Mouse (Mus musculus): ENCODE data around the gene Wdr92. TPM values are rescaled to one million over a fixed set of nuclear protein-coding genes. Genes with fewer than 3 reads are reported as not detected.

Wdr92 gene
- 1 to 10 TPM; 6.4 to 8.5 (median 6.8) TPM for total RNA-seq (2022)

DNA sequence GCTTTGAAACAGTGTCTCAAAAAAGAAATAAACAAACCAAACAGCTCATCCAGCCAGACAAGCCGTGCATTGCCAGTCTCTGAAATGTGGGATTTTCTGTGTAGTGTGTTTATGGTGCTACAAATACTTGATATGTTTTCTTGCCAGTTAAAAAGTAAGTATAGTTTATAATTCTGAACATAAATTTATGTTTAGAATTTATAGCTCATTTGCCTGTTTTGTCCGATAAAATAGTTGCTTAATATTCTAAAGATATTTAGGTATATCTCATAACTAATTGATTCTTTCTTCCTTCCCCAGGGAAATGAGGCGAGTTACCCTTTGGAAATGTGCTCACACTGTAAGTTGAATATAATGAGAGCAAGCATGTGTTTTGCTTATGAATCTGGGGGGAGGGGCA lies at the start of gene Wdr92:
Wdr92 (plus strand) TSS at position 301 of the 400 bp plus-strand sequence.
- no peak for DNase-seq (ENCODE audit: low spot score in 2 of 2)

- DNase-seq (ENCODE audit: low spot score in 2 of 2) = no peak
Observed at GRCm38 (mm10) chr11:17135638-17136037, 46.3 kb upstream of the Wdr92 start.

GRCm38 (mm10) chr11:17138306-17139033 lies 43.4 kb upstream of the Wdr92 start:
- DNase-seq (ENCODE audit: low spot score in 2 of 2) = no peak

- peak; percentile 95 to 96 for DNase-seq (ENCODE audit: low spot score in 2 of 2)
Observed at GRCm38 (mm10) chr11:17158858-17159737, 22.8 kb upstream of the Wdr92 start, which contains the start of gene Ppp3r1. TSS of gene Ppp3r1 (plus strand) at chr11:17159263.

GRCm38 (mm10) chr11:17159738-17160241 lies 22.1 kb upstream of the Wdr92 start:
- peak; percentile 8 to 11 for DNase-seq (ENCODE audit: low spot score in 2 of 2)

GRCm38 (mm10) chr11:17160242-17160641 lies 21.7 kb upstream of the Wdr92 start:
- DNase-seq (ENCODE audit: low spot score in 2 of 2) = peak; percentile 8 to 17

DNA sequence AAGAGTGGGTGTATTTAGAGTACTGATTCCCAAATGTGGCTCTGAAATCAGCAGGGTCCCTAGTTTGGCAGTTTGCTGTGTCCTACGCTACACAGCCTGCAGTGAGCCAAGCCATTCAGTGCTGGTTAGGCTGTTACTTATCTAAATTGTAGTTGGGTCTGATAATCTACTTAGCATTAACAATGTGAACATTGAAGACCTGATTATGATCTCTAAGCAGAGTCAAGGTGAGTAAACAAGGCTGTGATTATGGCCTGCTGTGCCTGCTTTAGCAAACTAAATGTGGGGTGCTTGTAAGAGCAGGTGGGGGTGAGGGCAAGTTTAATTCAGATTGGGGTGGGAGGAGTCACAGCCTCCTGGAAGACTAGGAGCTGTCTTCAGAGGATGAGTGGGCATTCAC lies 18.0 kb upstream of the Wdr92 start:
- no peak for DNase-seq (ENCODE audit: low spot score in 2 of 2)

DNA sequence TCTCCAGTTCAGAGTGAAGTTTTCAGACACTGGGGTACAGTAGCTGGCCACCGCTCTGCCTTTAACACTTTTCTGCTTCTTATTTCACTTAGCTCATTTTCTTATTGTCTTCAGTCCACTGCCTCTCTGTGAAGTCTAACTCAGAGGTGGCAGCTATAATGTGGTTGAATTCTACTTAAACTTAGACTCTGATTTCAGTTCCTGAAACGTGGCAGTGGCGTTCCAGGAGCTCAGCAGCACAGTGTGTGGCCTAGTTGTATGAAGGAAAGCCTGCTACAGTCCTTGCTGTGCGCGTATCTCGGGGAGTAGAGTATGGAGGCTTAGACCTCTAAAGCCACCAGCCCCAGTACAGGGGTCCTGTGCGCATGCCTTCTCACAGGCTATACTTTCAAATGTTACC lies 15.3 kb upstream of the Wdr92 start:
- no peak for DNase-seq (ENCODE audit: low spot score in 2 of 2)

DNA sequence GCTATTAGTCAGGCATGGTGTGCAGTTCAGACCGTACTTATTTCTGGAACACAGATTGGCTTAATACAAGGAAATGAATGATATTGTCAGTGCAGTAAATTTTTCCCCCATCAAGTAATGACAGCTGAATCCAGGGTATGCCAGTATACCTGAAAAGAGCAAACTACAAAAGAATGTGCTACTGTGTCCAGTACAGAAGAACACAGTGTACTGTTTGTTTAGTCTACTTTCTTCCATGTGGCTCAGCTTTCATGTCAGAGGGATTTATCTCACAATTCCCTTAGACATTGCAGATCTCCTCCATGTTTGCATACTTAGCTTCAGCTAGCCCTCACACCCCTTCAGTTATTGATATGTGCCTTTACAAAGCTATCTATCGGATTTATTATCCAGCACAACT lies 12.6 kb upstream of the Wdr92 start:
- DNase-seq (ENCODE audit: low spot score in 2 of 2) = no peak

GRCm38 (mm10) chr11:17170938-17171729 lies 10.8 kb upstream of the Wdr92 start:
- DNase-seq (ENCODE audit: low spot score in 2 of 2) = no peak

GRCm38 (mm10) chr11:17172300-17172699 lies 9.6 kb upstream of the Wdr92 start:
- DNase-seq (ENCODE audit: low spot score in 2 of 2) = no peak

DNA sequence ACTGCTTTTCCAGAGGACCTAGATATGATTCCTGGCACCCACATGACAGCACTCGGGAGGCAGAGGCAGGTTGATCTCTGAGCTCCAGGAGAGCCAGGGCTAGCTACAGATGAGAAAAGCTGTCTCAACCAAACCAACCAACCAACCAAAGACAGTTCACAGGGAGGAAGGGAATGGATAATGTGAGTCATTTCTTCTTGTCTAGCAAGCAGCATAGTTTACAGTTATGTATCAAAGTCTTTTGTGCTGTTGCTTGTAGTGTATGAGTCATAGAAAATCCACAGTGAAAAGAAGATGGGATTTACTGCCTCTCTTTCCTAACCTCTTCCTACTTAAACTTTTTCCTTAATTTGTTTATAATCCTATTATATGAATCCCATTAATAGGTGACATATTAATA lies 5.3 kb upstream of the Wdr92 start:
- no peak for DNase-seq (ENCODE audit: low spot score in 2 of 2)

DNA sequence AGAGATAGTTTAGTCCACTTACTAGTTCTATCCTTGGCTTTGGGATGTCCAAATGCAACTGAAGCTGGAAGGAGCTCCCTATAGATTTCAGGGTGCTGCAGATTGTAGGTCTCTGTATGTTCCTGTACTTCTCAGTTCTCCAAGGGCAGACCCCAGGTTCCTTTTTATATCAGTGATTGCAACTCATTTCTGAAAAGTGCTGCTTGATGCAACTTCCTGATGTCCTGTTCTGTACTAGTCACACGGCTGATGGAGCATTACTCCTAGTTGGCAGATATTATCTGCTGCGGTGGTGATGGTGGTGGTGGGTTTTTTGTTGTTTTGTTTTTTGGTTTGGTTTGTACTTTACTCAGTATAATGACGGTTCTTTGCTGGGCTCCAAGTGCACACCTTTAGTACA lies 1.2 kb upstream of the Wdr92 start:
- DNase-seq (ENCODE audit: low spot score in 2 of 2) = no peak

DNA sequence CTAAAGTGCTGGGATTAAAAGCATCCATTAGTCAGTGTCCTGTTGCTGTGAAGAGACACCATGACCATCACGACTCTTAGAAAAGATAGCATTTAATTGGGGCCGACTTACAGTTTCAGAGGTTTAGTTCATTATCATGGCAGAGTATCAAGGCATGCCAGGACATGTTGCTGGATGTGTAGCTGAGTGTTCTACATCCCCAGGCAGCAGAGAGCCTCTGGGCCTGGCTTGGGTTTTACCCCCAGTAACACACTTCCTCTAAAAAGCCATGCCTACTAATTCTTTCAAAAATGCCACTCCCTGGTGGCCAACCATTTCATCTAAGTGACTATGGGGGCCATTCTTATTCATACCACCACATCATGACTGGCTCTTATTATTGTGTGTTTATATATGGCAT lies 1.3 kb downstream of the Wdr92 start:
- DNase-seq (ENCODE audit: low spot score in 2 of 2) = no peak

- no peak for DNase-seq (ENCODE audit: low spot score in 2 of 2)
Observed at GRCm38 (mm10) chr11:17187649-17188048, 5.7 kb downstream of the Wdr92 start.

DNA sequence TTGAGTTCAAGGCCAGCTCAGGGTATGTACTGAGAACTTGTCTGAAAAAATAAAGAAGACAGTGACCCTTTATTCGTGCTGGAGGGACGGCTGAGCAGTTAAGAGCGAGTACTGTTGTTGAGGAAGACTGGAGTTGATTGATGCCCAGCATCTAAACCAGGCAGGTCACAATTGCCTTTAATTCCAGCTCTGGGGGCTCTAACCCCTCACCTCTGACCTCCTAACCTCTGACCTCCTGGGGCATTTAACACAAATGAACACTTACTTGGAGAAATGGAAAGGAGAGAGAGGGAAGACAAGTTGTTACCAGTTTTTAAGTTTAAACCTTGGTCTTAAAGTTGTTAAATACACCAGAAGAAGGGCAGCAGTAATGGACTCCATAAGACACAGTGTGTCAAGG lies 6.9 kb downstream of the Wdr92 start:
- no peak for DNase-seq (ENCODE audit: low spot score in 2 of 2)

DNA sequence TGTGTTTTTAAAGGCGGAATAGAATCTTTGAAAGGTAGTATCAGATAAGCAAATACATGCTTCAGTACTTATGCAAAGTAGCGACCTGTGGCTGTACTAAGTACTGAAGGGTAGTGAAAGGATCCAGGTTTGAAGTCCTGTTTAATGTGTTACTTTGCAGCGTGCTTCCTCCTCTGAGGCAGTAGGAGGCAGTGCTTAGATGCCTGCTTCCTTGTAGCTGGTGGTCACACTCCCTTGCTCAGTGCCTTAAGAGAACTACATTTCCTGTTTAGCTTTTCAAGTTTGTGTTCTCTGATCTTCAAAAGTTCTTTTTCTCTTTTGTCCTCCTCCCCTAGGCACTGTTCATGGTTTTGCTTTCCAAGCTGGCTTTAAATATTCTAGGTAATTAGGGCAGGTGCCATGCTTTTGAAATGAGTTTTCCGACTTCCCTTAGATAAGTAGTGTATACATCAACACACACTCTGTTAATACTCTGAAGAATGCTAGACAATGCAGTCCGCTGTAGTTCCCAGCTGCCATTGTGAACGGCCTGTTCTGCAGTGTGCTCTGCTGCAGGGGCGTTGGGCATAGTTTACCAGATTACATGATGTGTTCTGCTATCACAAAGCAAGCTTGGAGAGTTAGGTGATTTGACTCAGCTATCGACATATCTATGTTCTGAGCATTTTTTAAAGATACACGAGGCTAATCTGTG lies 10.4 kb downstream of the Wdr92 start:
- DNase-seq (ENCODE audit: low spot score in 2 of 2) = no peak

DNA sequence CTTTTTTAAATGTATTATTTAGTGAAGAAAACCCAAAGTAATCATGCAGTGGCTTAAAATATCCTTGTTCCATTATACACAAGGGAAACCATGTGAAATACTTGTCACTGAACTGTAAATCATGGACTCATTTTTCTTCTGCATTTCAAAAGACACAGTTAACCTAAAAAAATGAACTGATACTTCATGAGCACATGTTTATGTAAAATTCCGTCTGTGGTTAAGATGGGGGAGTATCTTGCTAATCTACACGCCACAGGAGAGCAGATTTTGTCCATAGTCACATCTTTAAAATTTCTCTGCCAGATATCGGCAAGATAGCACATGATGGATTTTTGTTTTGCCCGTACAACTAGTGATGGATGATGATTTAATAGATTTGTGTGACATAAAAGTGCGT lies 17.3 kb downstream of the Wdr92 start:
- no peak for DNase-seq (ENCODE audit: low spot score in 2 of 2)

DNA sequence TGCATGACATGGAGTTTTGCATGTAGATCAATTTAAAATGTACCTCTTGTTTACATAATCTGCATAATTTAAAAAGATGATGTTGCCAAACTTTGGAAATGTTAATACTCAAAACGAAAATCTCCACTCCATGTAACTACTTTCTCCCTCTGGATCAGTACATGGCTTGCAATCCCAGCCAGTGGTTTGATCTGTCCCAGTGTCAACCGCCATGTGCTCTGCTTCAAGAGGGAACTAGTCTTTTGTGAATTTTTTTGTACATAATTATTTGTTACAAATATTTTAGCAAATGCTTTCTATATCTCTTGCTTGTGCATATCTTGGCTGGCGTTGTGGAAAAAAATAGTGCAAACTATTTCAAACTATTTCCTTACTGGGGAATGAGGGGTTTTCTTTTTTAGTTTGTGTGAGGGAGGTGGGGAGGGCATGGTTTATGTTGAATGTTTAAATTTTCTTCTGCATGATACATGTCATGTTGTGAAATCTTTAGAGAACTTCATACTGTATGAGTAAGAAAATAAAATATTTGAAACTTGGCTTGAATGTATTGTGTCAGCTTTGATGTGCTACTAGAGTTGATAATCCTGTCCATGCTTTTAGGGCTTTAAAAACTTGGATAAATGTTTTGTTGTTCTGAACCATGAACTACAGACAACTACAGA lies 18.1 kb downstream of the Wdr92 start:
- DNase-seq (ENCODE audit: low spot score in 2 of 2) = no peak

GRCm38 (mm10) chr11:17200936-17201335 lies 19.0 kb downstream of the Wdr92 start:
- no peak for DNase-seq (ENCODE audit: low spot score in 2 of 2)
